Mouse (Mus musculus) cerebellum, postnatal 4 days (tissue): ENCODE results near the gene Ciart.
A peak's percentile ranks its signal among the peaks of the same experiment; 100 is the strongest.
"Not testable (repeated sequence)": the region's sequence is repeated elsewhere in the genome, so short reads cannot be mapped to it uniquely, and the experiment has no call there.

Experiments used
- DNase-seq, 2 experiments: peaks; one replicate each; pipeline ENCODE4 v3.0.0; 2022; ENCODE audit warnings: low spot score in 2 of 2, mixed read lengths in 1 of 2

Gene Ciart

GRCm38 (mm10) chr3:95865571-95865970 is 16.5 kb downstream of the Ciart start:
- no peak for DNase-seq

- no peak for DNase-seq
These were observed 17.0 kb downstream of the Ciart start for GRCm38 (mm10) chr3:95865050-95865449.

GRCm38 (mm10) chr3:95863578-95863977 is 18.5 kb downstream of the Ciart start:
- DNase-seq: no peak

GRCm38 (mm10) chr3:95861796-95862195 is 20.3 kb downstream of the Ciart start:
- DNase-seq: peak in 1 of 2 experiments; percentile 74

GRCm38 (mm10) chr3:95861216-95861615 is 20.8 kb downstream of the Ciart start:
- DNase-seq: no peak

- no peak for DNase-seq
These were observed 21.7 kb downstream of the Ciart start for GRCm38 (mm10) chr3:95860323-95860722.

- DNase-seq: not testable (repeated sequence)
These were observed 23.8 kb downstream of the Ciart start for GRCm38 (mm10) chr3:95858278-95858677.

GRCm38 (mm10) chr3:95857050-95857449 is 25.0 kb downstream of the Ciart start:
- not testable (repeated sequence) for DNase-seq

- no peak for DNase-seq
These were observed 25.9 kb downstream of the Ciart start for GRCm38 (mm10) chr3:95856115-95856514.

- peak; percentile 86 to 92 for DNase-seq
These were observed 26.5 kb downstream of the Ciart start, which contains the start of gene Prpf3 for GRCm38 (mm10) chr3:95855502-95856089. Gene Prpf3 (minus strand): TSS chr3:95855885.

GRCm38 (mm10) chr3:95851317-95851716 is 30.7 kb downstream of the Ciart start:
- no peak for DNase-seq

GRCm38 (mm10) chr3:95850611-95851010 is 31.4 kb downstream of the Ciart start:
- no peak for DNase-seq

- DNase-seq: no peak
These were observed 39.4 kb downstream of the Ciart start for GRCm38 (mm10) chr3:95842503-95843214.

- DNase-seq: no peak
These were observed 42.8 kb downstream of the Ciart start for GRCm38 (mm10) chr3:95839250-95839649.

- no peak for DNase-seq
These were observed 53.0 kb downstream of the Ciart start for GRCm38 (mm10) chr3:95829053-95829452.
